Mouse (Mus musculus) layer of hippocampus, postnatal 10 days (tissue): ENCODE measurements around the gene Edaradd. TPM values are rescaled to one million over a fixed set of nuclear protein-coding genes. Genes with fewer than 3 reads are reported as not detected.
"Not testable (repeated sequence)": the region's sequence is repeated elsewhere in the genome, so short reads cannot be mapped to it uniquely, and the experiment has no call there.

Experiments used
- DNase-seq, 2 experiments: peaks; one replicate each; pipeline ENCODE4 v3.0.0; 2021; ENCODE audit warnings: low spot score in 2 of 2
- total RNA-seq, 2 experiments: library from RNA; stranded (reverse); gene quantifications; 2 replicates each; pipeline ENCODE4 v1.2.3; 2021

Gene Edaradd
- total RNA-seq, 2 experiments from 2014 or later: 1.1 to 1.3 TPM

- no peak for DNase-seq
Measured at GRCm38 (mm10) chr13:12519371-12519770, 867 bp downstream of the Edaradd start.

- DNase-seq: no peak
Measured at GRCm38 (mm10) chr13:12511189-12511965, 8.9 kb downstream of the Edaradd start.

- DNase-seq: no peak
Measured at GRCm38 (mm10) chr13:12510032-12510431, 10.2 kb downstream of the Edaradd start.

GRCm38 (mm10) chr13:12507426-12507825 is 12.8 kb downstream of the Edaradd start:
- no peak for DNase-seq

DNA sequence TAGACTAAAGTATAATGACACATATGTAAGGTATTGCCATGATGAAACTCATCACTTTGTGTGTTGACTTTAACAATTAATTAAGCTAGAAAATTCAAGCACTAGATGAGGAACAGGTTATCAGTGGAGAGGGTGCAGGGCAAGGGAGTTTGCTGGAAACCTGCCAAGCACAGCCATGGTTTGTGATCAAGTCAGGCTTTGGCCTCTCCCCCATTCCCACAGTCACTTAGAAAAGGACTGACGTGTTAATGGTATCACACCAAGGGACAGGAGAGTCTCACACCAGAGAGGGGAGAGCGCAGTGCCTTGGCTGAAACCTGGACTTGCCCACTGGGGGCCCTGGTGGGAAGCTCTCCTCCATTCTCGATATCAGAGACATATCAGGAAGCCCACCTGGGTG is 14.9 kb downstream of the Edaradd start:
- no peak for DNase-seq

- DNase-seq: no peak
Measured at GRCm38 (mm10) chr13:12503238-12503751, 16.9 kb downstream of the Edaradd start.

DNA sequence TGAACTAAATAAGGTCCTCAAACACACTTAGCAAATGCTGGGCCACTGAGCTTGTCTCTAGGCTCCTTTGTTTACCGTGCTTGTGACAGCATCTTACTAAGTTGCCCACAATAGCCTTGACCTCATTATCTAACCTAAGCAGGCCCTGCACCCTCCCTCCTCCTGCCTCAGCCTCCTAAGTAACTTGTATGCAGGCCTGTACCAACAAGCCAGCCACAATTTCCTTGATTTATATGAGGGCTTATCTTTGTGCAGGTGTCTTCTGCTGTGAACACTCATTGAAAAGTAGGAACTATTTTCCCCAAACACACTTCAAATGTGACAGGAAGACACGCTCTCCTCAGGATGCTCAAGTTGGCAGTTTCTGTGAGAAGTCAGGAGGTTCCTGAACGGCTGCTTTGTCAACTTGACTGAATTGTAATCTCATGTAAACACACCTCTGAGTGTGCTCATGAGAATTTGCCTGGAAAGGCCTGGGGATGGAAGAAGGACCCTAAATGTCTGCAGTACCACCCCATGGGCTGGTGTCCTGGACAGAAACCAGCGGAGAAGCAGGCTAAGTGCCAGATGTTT is 17.5 kb downstream of the Edaradd start:
- no peak for DNase-seq

- no peak for DNase-seq
Measured at GRCm38 (mm10) chr13:12499107-12499506, 21.1 kb downstream of the Edaradd start.

- no peak for DNase-seq
Measured at GRCm38 (mm10) chr13:12497809-12498208, 22.4 kb downstream of the Edaradd start.

- no peak for DNase-seq
Measured at GRCm38 (mm10) chr13:12494750-12495149, 25.5 kb downstream of the Edaradd start.

DNA sequence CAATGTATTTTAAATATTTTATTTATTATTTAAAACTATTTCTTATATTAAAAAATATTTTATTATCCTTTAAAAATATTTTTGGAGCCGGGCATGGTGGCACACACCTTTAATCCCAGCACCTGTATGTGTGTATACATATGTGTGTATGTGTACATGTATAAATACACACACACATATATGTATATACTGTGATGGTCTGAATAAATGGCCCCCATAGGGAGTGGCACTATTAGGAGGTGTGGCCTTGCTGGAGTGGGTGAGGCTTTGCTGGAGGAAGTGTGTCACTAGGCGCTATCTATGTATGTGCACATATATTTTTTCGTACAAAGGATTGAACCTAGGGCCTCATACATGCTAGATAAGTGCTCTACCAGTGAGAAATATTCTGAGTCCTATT is 27.7 kb downstream of the Edaradd start:
- no peak for DNase-seq

DNA sequence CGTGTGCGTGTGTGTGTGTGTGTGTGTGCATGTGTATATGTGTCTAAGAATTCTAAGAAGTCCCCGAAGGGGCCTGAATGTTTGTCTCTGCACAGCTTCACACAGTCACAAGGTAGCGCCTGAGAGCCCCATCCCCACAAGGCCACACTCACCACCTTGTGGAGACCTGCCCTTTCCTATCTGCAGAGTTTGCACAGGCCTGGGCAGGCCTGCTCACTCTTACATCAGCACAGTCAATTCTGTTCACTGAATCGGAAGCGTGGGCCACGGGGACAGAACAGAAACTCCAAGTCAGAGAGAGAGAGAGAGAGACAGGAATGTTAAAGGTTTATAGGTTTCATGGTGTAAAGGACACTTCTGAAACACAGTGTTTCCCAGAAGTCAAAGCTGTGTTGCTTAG is 34.6 kb downstream of the Edaradd start:
- no peak for DNase-seq

DNA sequence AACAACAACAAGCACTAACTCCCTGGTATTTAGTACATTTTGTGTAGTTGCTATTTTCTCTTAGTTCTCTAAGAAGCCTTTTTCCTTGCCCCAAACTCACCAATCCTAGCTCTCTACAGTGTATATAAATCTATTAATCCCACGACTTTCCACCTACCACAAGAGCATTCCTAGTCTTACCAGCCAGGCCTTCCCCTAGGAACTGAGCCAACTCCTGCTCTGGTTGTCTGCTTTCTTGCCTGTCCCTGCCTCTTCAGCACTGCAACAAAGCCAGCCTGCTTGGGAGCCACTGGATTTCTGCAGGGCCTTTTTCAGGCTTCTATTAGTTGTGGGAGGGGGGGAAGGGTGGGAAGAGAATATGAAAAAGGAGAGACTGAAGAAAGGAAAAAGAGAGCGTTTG is 35.0 kb downstream of the Edaradd start:
- DNase-seq: no peak

DNA sequence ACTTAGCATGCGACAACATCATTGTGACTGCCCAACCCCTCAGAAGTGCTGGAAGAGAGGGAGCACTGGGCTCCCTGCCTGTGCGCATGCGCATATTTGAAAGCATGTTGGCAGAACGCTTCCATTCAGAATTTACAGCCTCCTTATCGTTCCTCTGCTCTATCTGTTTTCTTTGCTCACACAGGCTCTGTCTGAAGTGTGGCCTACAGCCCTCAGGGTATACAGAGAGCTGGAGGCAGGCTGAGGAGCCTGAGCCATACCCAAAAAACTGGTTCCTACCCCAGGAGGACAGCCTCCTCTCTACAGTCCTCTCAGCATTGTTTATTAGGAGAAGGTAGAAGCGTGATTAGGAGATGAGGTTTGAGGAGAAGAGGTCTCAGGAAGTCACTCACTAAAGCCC is 40.4 kb downstream of the Edaradd start:
- DNase-seq: no peak

DNA sequence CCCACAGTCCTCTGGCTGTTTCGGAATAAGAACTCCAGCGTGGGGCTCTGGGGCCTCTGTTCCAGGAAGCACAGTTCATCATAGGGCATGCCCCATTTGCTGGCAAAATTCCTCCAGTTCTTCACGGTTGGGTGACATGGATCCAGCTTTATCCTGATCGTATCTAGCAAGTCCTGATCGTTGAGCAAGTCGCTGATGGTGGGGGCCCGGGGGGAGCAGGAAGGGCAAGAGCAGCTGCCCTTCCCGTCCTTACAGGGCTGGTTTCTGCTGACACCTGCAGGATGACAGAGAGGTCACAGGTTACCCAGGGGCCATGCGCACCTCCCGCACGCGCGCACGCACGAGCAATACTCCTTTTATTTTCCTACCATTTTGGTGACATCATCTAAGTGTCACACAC is 41.9 kb downstream of the Edaradd start:
- DNase-seq: no peak

DNA sequence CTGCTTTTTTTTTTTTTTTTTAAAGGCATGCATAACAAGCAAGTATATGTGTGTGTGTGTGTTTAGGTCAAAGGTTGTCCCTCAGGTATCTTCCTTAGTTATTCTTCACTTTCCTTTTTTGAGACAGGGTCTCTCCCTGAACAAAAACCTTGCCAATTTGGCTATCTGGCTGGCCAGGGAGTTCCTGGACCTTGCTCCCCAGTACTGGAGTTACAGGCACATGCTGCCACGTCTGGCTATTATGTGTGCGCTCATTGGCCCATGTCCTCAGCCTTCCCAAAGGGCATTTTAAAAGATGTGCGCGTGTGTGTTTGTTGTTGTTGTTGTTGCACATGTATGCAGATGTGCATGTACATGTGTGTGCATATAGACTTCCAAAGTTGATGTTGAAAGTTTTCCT is 43.4 kb downstream of the Edaradd start:
- no peak for DNase-seq

- DNase-seq: no peak
Measured at GRCm38 (mm10) chr13:12475239-12475638, 45.0 kb downstream of the Edaradd start.

DNA sequence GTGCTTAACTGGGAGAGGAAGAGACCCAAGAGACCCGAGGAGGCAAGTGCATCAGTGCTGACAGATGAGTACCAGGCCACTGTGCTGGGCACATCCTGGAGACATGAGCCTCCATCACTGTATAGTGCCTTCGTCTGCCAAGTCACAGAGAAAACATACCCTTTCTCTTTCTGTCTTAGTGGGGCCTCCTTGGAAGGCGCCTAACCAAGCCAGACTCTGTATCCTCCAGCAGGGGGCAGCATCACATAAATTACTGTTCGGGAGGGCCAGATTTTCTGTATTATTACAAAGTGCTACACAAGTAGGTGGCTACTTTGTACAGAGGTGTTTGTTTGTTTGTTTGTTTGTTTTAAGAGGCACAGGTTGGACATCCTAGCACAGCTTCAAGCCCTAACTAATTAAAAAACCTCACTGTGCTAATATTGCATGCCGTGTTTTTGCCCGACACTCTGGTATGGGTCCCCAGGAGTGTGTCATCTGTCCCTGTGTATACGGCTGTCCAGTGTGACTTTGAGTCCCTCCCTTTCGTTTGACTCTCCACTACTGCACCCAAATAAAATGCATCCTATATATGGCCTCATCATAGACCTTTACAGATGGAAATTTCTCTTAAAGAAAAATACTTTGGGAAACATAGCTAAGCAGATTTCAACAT is 46.4 kb downstream of the Edaradd start:
- peak; percentile 86 to 87 for DNase-seq

- no peak for DNase-seq
Measured at GRCm38 (mm10) chr13:12468488-12468887, 51.8 kb downstream of the Edaradd start.

- DNase-seq: no peak
Measured at GRCm38 (mm10) chr13:12464844-12465243, 55.4 kb downstream of the Edaradd start, which contains the start of gene Lgals8. Gene Lgals8, minus strand, starts transcription at chr13:12464944.

GRCm38 (mm10) chr13:12464159-12464558 is 56.1 kb downstream of the Edaradd start:
- DNase-seq: not testable (repeated sequence)

GRCm38 (mm10) chr13:12462623-12463022 is 57.6 kb downstream of the Edaradd start:
- DNase-seq: no peak
